Mouse (Mus musculus): ENCODE results near the gene Wdr74. TPM values are rescaled to one million over a fixed set of nuclear protein-coding genes. Genes with fewer than 3 reads are reported as not detected.

Gene Wdr74
- 84.4 and 87.8 TPM in 2 replicates for polyA plus RNA-seq (2015; fragmentation: Nextera tagmentation; extraction: Ambion mirVana)

GRCm38 (mm10) chr19:8735389-8736159 lies at the start of gene Wdr74:
Wdr74 (plus strand) TSS chr19:8735827.
- Histone ChIP-seq H3K4me1 (replicated peaks) (peaks cover 25% of the 10 kb centered on the region), H3K27me3 (no peaks in the 10 kb centered on the region), H3K36me3 (peaks cover 31% of the 10 kb centered on the region), H3K4me3 (peak within 1 kb of the TSS; percentile 91), H3K9me3 (no peaks in the 10 kb centered on the region), H3K4me2 (peak within 1 kb of the TSS; percentile 81), H3K9ac (peak within 1 kb of the TSS; percentile 87), H3K27ac (replicated peaks) (peak within 1 kb of the TSS; percentile 83)
- peak; percentile 94 for ATAC-seq (ENCODE audit: low read depth)
- WGBS, result under 1% methylated on average over 32 of the region's 32 CpGs

- H3K4me2 ChIP-seq, result no peak overlapping the region
- H3K36me3 ChIP-seq, result no peaks in the 10 kb centered on the region
- no peak overlapping the region for H3K27ac ChIP-seq (replicated peaks)
- no peaks in the 10 kb centered on the region for H3K9me3 ChIP-seq
- no peaks in the 10 kb centered on the region for H3K4me1 ChIP-seq (replicated peaks)
- ATAC-seq (ENCODE audit: low read depth), result no peak
- no peak overlapping the region for H3K4me3 ChIP-seq
- no peaks in the 10 kb centered on the region for H3K27me3 ChIP-seq
- no peak overlapping the region for H3K9ac ChIP-seq
- WGBS, result 51% methylated on average over 9 of the region's 9 CpGs
Observed at GRCm38 (mm10) chr19:8691871-8692539, 43.6 kb upstream of the Wdr74 start.

GRCm38 (mm10) chr19:8692740-8693139 lies 42.9 kb upstream of the Wdr74 start:
- ATAC-seq (ENCODE audit: low read depth), result no peak
- H3K4me3 ChIP-seq, result no peak overlapping the region
- no peak overlapping the region for H3K27ac ChIP-seq (replicated peaks)
- H3K4me2 ChIP-seq, result no peak overlapping the region
- H3K36me3 ChIP-seq, result no peaks in the 10 kb centered on the region
- 68% methylated on average over 5 of the region's 5 CpGs for WGBS
- no peaks in the 10 kb centered on the region for H3K9me3 ChIP-seq
- H3K9ac ChIP-seq, result no peak overlapping the region
- H3K27me3 ChIP-seq, result no peaks in the 10 kb centered on the region
- H3K4me1 ChIP-seq (replicated peaks), result no peaks in the 10 kb centered on the region

GRCm38 (mm10) chr19:8695330-8695729 lies 40.3 kb upstream of the Wdr74 start:
- Histone ChIP-seq H3K27me3 (no peaks in the 10 kb centered on the region), H3K4me2 (no peak overlapping the region), H3K9me3 (no peaks in the 10 kb centered on the region), H3K36me3 (no peaks in the 10 kb centered on the region), H3K4me1 (replicated peaks) (no peaks in the 10 kb centered on the region), H3K27ac (replicated peaks) (no peak overlapping the region), H3K4me3 (no peak overlapping the region), H3K9ac (no peak overlapping the region)
- 57% methylated on average over 6 of the region's 6 CpGs for whole genome bisulfite sequencing
- no peak for ATAC-seq (ENCODE audit: low read depth)

GRCm38 (mm10) chr19:8699652-8700051 lies 36.0 kb upstream of the Wdr74 start:
- Histone ChIP-seq H3K9me3 (no peaks in the 10 kb centered on the region), H3K4me2 (no peak overlapping the region), H3K4me1 (replicated peaks) (no peaks in the 10 kb centered on the region), H3K27ac (replicated peaks) (no peak overlapping the region), H3K4me3 (no peak overlapping the region), H3K27me3 (no peaks in the 10 kb centered on the region), H3K36me3 (no peaks in the 10 kb centered on the region), H3K9ac (no peak overlapping the region)
- no peak for ATAC-seq (ENCODE audit: low read depth)
- WGBS, result 82% methylated on average over 9 of the region's 9 CpGs

GRCm38 (mm10) chr19:8702458-8702857 lies 33.2 kb upstream of the Wdr74 start:
- Histone ChIP-seq H3K9ac (no peak overlapping the region), H3K36me3 (peaks cover 12% of the 10 kb centered on the region), H3K9me3 (no peaks in the 10 kb centered on the region), H3K4me1 (replicated peaks) (no peaks in the 10 kb centered on the region), H3K27ac (replicated peaks) (no peak overlapping the region), H3K4me3 (no peak overlapping the region), H3K27me3 (no peaks in the 10 kb centered on the region), H3K4me2 (no peak overlapping the region)
- WGBS, result 56% methylated on average over 3 of the region's 3 CpGs
- ATAC-seq (ENCODE audit: low read depth), result no peak

GRCm38 (mm10) chr19:8703571-8703970 lies 32.1 kb upstream of the Wdr74 start:
- peaks cover 23% of the 10 kb centered on the region for H3K36me3 ChIP-seq
- ATAC-seq (ENCODE audit: low read depth), result no peak
- no peak overlapping the region for H3K9ac ChIP-seq
- H3K27me3 ChIP-seq, result no peaks in the 10 kb centered on the region
- no peaks in the 10 kb centered on the region for H3K4me1 ChIP-seq (replicated peaks)
- no peak overlapping the region for H3K4me2 ChIP-seq
- H3K27ac ChIP-seq (replicated peaks), result no peak overlapping the region
- H3K4me3 ChIP-seq, result no peak overlapping the region
- H3K9me3 ChIP-seq, result no peaks in the 10 kb centered on the region
- 53% methylated on average over 4 of the region's 4 CpGs for WGBS

GRCm38 (mm10) chr19:8705026-8705708 lies 30.5 kb upstream of the Wdr74 start:
- WGBS, result 76% methylated on average over 6 of the region's 6 CpGs
- no peak overlapping the region for H3K27ac ChIP-seq (replicated peaks)
- no peak for ATAC-seq (ENCODE audit: low read depth)

GRCm38 (mm10) chr19:8706132-8706667 lies 29.4 kb upstream of the Wdr74 start:
- no peak overlapping the region for H3K4me3 ChIP-seq
- no peaks in the 10 kb centered on the region for H3K27me3 ChIP-seq
- H3K4me1 ChIP-seq (replicated peaks), result peaks cover 17% of the 10 kb centered on the region
- H3K9ac ChIP-seq, result no peak overlapping the region
- H3K4me2 ChIP-seq, result no peak overlapping the region
- no peak for ATAC-seq (ENCODE audit: low read depth)
- peaks cover 49% of the 10 kb centered on the region for H3K36me3 ChIP-seq
- WGBS, result 86% methylated on average over 7 of the region's 7 CpGs
- H3K9me3 ChIP-seq, result no peaks in the 10 kb centered on the region
- no peak overlapping the region for H3K27ac ChIP-seq (replicated peaks)

More at GRCm38 (mm10) chr19:8705026-8705708, 30.5 kb upstream of the Wdr74 start:
- H3K9me3 ChIP-seq, result no peaks in the 10 kb centered on the region
- peaks cover 6% of the 10 kb centered on the region for H3K4me1 ChIP-seq (replicated peaks)
- no peak overlapping the region for H3K4me3 ChIP-seq
- H3K27me3 ChIP-seq, result no peaks in the 10 kb centered on the region
- no peak overlapping the region for H3K9ac ChIP-seq
- H3K36me3 ChIP-seq, result peaks cover 39% of the 10 kb centered on the region
- H3K4me2 ChIP-seq, result no peak overlapping the region

GRCm38 (mm10) chr19:8706930-8707329 lies 28.7 kb upstream of the Wdr74 start:
- Histone ChIP-seq H3K27ac (replicated peaks) (no peak overlapping the region), H3K4me1 (replicated peaks) (peaks cover 24% of the 10 kb centered on the region), H3K27me3 (no peaks in the 10 kb centered on the region), H3K36me3 (peaks cover 54% of the 10 kb centered on the region), H3K9ac (no peak overlapping the region), H3K4me3 (no peak overlapping the region), H3K4me2 (no peak overlapping the region), H3K9me3 (no peaks in the 10 kb centered on the region)
- 98% methylated on average over 7 of the region's 7 CpGs for WGBS
- no peak for ATAC-seq (ENCODE audit: low read depth)

- Histone ChIP-seq H3K4me2 (no peak overlapping the region), H3K36me3 (peaks cover 57% of the 10 kb centered on the region), H3K4me3 (no peak overlapping the region), H3K27me3 (no peaks in the 10 kb centered on the region), H3K9me3 (no peaks in the 10 kb centered on the region), H3K4me1 (replicated peaks) (peaks cover 36% of the 10 kb centered on the region), H3K27ac (replicated peaks) (no peak overlapping the region), H3K9ac (no peak overlapping the region)
- 96% methylated on average over 8 of the region's 8 CpGs for WGBS
- no peak for ATAC-seq (ENCODE audit: low read depth)
Observed at GRCm38 (mm10) chr19:8708954-8709353, 26.7 kb upstream of the Wdr74 start.

- no peak for ATAC-seq (ENCODE audit: low read depth)
- no peak overlapping the region for H3K27ac ChIP-seq (replicated peaks)
- no peaks in the 10 kb centered on the region for H3K27me3 ChIP-seq
- no peak overlapping the region for H3K4me3 ChIP-seq
- WGBS, result 86% methylated on average over 2 of the region's 2 CpGs
- peaks cover 47% of the 10 kb centered on the region for H3K4me1 ChIP-seq (replicated peaks)
- H3K9me3 ChIP-seq, result no peaks in the 10 kb centered on the region
- H3K4me2 ChIP-seq, result no peak overlapping the region; the same call in 1 of the 2 replicates
- H3K9ac ChIP-seq, result no peak overlapping the region; the same call in 1 of the 2 replicates
- peaks cover 57% of the 10 kb centered on the region for H3K36me3 ChIP-seq
Observed at GRCm38 (mm10) chr19:8710057-8710456, 25.6 kb upstream of the Wdr74 start.
